Mouse (Mus musculus) adipose tissue, adult 10 weeks (tissue): ENCODE measurements around the gene Zfp575. TPM values are rescaled to one million over a fixed set of nuclear protein-coding genes. Genes with fewer than 3 reads are reported as not detected.

ENCODE experiments used
- polyA plus RNA-seq: library from polyadenylated mRNA; stranded (reverse); fragments of 350-450 nt; fragmentation: Illumina TruSeq; extraction: RNeasy Lipid Tissue Mini Kit (QIAGEN cat#74804); gene quantifications from one replicate; pipeline ENCODE4 v1.2.3, GENCODE M21; 2014; ENCODE audit warnings: low read depth, low replicate concordance

Gene Zfp575
- polyA plus RNA-seq = 0.17 TPM

DNA sequence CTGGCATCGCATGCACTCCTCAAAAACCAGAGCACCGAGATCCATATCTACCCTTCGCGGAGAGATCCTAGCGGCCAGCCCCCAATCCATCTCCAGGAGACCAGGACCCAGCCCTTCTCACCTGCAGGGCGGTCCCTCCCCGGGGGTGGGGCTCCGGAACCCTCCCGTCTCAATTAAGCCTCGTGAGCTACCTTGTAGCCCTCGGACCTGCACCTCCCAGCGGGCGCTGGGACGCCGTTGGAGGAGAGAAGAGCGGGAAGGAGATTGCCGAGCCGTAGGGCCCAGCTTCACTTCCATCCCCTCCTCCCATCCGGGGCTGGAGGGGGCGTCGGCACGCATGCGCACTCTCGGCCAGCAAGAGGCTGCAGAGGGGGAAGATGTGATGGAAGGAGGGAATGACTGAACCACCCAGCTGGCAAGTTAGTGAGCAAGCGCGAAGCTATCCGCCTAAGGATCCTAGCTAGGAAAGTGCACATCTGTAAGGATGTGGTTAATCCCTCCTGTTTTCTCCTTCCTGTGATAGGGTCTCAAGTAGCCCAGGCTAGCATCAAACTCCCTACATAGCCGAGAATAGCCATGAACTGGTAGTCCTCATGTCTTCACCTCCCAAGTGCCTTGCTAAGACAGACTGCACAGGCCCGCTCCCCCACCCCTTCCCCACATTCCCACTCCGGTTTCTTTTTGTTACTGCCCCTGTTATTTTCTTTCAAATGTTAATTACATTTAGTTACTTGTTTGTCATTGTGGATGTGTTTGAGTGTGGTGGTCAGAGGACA lies at the start of gene Zfp575, which contains the start of gene Ethe1:
TSS of gene Zfp575 (minus strand) at position 312 of the 776 bp plus-strand sequence.
TSS of gene Ethe1 (plus strand) at position 214 of the 776 bp plus-strand sequence.

DNA sequence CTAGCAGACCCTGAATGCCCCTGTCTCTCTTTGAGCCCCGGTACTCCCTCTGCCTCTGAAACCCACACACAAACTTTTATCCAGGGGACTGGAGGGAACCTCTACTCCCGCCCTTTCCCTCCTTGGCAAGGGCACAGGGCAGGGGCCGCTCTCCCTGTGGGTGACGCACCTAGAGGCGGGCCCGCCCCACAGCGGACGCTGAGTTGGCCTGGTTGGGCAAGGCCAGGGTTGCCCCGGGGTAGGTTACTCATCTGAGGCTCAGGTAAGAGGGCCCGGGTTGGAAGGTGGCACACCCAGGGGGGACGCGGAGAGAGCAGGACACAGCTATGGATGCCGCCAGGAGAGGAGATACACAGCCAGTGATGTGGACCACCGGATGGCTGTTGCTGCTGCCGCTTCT lies 48.8 kb upstream of the Zfp575 start, which contains the start of gene Lypd3:
TSS of gene Lypd3 (plus strand) at position 287 of the 400 bp plus-strand sequence.

DNA sequence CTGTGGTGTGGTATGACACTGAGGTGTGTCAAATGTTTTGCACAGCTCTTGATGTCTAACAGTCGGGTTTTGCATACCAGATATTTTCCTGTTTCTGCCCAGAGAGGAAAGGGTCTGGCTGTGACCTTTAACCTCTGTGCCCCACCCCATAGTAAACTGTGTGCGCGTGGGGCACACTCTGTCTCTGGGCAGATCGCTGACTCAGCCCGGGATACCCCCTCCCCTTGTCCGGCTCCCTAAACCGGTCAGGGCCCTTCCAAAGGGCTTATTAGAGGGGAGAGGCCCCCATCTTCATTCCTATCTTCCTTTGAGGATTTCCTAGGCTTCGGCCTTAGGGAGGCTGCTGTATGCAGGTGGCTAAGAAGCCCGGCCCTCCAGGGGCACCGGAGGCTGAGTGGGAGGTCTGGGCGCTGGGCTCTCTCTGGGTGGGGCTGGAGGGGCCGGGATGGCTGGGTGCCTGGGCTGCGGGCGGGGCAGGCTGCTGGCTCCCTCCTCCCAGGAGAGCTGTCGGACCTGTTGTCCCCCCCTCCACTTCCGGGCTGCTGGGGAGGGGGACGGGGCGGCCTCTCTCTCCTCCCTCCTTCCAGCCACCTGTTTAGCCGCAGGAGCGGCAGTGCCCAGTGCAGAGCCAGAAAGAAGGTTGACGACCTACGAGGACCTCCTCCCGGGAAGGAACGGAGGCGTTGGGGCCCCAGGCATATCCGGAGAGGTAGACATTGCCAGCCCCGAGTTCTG lies 22.9 kb upstream of the Zfp575 start, which contains the start of gene Phldb3:
TSS of gene Phldb3 (plus strand) at position 620 of the 735 bp plus-strand sequence.

DNA sequence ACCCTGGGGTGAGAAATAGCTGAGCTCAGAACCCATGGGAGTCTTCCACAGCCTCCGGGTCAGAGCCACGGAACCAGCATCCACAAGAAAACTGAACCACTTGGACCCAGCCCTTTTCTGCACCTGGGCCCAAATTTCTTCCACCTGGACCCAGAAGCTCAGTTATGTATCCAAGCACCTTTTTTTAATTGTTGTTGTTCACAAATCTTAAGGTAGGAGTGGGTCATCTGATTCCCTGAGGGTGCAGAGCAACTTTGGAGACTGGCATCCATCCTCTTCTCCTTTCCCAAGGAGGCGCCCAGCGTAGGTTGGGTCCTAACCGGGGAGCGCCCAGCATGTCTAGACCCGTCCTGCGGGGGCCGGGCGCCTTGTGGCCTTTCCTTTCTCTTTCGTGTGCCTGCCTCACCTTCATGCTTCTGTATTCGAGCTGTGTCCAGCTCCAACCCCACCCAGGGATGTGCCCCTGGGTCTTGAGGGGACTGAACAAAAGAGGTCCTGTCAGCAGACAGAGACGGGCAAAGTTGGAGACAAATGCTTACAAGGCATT lies 41.3 kb downstream of the Zfp575 start, which contains the start of the genes Pinlyp and Xrcc1:
TSS of gene Pinlyp (minus strand) at position 51 of the 547 bp plus-strand sequence.
TSS of gene Xrcc1 (plus strand) at position 222 of the 547 bp plus-strand sequence.

Other genes with a start within 250 kb of the Zfp575 start
- not detected for gene Lypd5, start 238.4 kb downstream of the Zfp575 start, polyA plus RNA-seq
- gene Kcnn4, start 217.4 kb downstream of the Zfp575 start, polyA plus RNA-seq = 6.2 TPM
- gene Smg9, start 188.0 kb downstream of the Zfp575 start, polyA plus RNA-seq = 26.5 TPM
- 18.3 TPM for gene Irgc1, start 135.3 kb downstream of the Zfp575 start, polyA plus RNA-seq
- 6.9 TPM for gene Plaur, start 125.2 kb downstream of the Zfp575 start, polyA plus RNA-seq
- 5.4 TPM for gene Cadm4, start 105.6 kb downstream of the Zfp575 start, polyA plus RNA-seq
- 3.0 TPM for gene Zfp428, start 80.6 kb downstream of the Zfp575 start, polyA plus RNA-seq
- gene AC161166.1, start 75.2 kb downstream of the Zfp575 start, polyA plus RNA-seq = 3.2 TPM
- 13.2 TPM for gene Irgq, start 57.0 kb downstream of the Zfp575 start, polyA plus RNA-seq
- not detected for gene Pinlyp, start 41.5 kb downstream of the Zfp575 start, polyA plus RNA-seq
- gene Xrcc1, start 41.4 kb downstream of the Zfp575 start, polyA plus RNA-seq = 31.9 TPM
- gene Ethe1, start 98 bp downstream of the Zfp575 start, polyA plus RNA-seq = 7.0 TPM
- gene Phldb3, start 23.1 kb upstream of the Zfp575 start, polyA plus RNA-seq = 4.5 TPM
- 1.2 TPM for gene Lypd3, start 48.9 kb upstream of the Zfp575 start, polyA plus RNA-seq
- 5.0 TPM for gene Tex101, start 89.0 kb upstream of the Zfp575 start, polyA plus RNA-seq
- gene BC049730, start 121.6 kb upstream of the Zfp575 start, polyA plus RNA-seq = 1.4 TPM
- 1.3 TPM for gene Gm4763, start 139.3 kb upstream of the Zfp575 start, polyA plus RNA-seq
- gene Cd177, start 172.7 kb upstream of the Zfp575 start, polyA plus RNA-seq = 1.2 TPM
- gene Ceacam10, start 189.6 kb upstream of the Zfp575 start, polyA plus RNA-seq = 509 TPM